Mouse (Mus musculus) activated CD4-positive, CD25-positive, alpha-beta regulatory T cell (primary cell): ENCODE results near the gene Gm10770. TPM values are rescaled to one million over a fixed set of nuclear protein-coding genes. Genes with fewer than 3 reads are reported as not detected.

Experiments used
- polyA plus RNA-seq, 2 experiments: library from polyadenylated mRNA; unstranded; fragments of 100-300 nt; shearing (Covaris generic); gene quantifications; one replicate each; pipeline ENCODE4 v1.2.1; 2017

Gene Gm10770
- polyA plus RNA-seq = not detected

DNA sequence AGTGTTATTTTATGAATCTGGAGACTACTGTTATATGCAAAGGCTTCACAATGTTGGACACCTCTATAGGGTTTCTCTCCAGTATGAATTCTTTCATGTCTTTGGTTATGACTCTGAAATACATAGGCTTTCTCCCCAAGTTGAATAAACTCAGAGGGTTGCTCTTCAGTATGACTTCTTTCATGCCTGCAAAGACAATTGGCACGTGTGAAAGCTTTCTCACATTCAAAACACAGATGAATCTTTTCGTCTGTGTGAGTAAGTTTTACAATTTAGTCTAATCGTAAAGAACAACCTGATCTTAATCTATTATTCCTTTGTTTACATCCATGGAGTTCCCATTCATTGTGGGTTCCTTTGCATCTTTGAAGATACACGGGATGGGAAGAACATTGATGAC lies at the start of gene Gm10770:
Gene Gm10770, minus strand, starts transcription at position 101 of the 400 bp plus-strand sequence.

GRCm38 (mm10) chr2:150217600-150218362 lies 38.3 kb upstream of the Gm10770 start, which contains the start of gene Zfp937:
TSS of gene Zfp937 (plus strand) at chr2:150218073.

GRCm38 (mm10) chr2:150181570-150181999 lies 2.1 kb upstream of the Gm10770 start, which contains the start of gene Gm14139:
TSS of gene Gm14139 (plus strand) at chr2:150181755.

GRCm38 (mm10) chr2:150136435-150136897 lies 43.0 kb downstream of the Gm10770 start, which contains the start of gene Zfp120:
TSS of gene Zfp120 (minus strand) at chr2:150136708.

Other genes starting within 250 kb of the Gm10770 start
- gene Zfp120, start 43.0 kb downstream of the Gm10770 start, polyA plus RNA-seq = 10 to 100 TPM; 23.8 to 27.9 TPM
- 1 to 10 TPM in 1 of 2 experiments, under 1 TPM in 1; 0.21 to 1.5 TPM for gene Gm14139, start 2.1 kb upstream of the Gm10770 start, polyA plus RNA-seq
- gene Zfp937, start 38.4 kb upstream of the Gm10770 start, polyA plus RNA-seq = 10 to 100 TPM; 10.2 to 12.8 TPM
- 10 to 100 TPM; 23.4 to 35.0 TPM for gene Gm21994, start 75.9 kb upstream of the Gm10770 start, polyA plus RNA-seq
- under 1 TPM; 0.06 TPM for gene Gm14124, start 77.8 kb upstream of the Gm10770 start, polyA plus RNA-seq
- gene Gm10130, start 144.0 kb upstream of the Gm10770 start, polyA plus RNA-seq = 10 to 100 TPM; 12.6 to 22.1 TPM
- gene 3300002I08Rik, start 183.1 kb upstream of the Gm10770 start, polyA plus RNA-seq = 1 to 10 TPM; 5.8 to 7.9 TPM